Mouse (Mus musculus): ENCODE measurements at regions not wholly inside any gene's neighbourhood (a gene's known extent, or its start where the extent isn't known, plus 50 kb on each side); places are given as distances from the start of the nearest gene placed in this dataset.

DNA sequence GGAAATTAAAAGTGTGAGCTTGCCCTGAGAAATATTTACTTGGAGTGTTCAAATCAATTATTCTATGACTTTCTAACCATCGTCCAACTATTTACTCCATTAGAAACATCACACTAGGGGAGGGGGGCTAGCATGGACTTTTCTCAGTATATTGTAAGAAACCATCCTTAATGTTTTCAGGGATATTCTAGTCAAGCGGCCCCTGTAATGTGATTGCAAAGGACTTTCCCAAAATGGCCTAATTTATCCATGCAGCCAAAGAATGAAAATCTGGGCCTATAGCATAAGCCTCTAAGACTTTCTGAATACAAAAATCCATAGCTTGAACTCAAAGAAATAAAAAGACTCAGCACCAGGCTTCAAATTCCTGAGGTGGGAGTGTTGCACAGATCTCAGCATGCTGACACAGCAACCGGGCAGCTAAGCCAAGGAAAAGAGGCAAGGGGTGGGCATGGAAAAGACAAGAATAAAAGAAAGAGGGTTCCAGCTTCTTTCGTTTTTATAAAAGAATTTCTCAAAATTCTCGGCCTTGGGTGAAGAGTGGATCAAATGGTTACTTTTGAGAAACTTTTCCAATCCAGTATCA is 163.6 kb upstream of the Cited2 start:
- no peak for DNase-seq
- Histone ChIP-seq H3K4me3 (no peak overlapping the region), H3K27ac (peak overlapping the region; percentile 16; the same call in 1 of the 2 replicates)
- TF ChIP-seq CTCF (IDR thresholded peaks at IDR 0.05), result no peak
- intact Hi-C loops (cut with DNase I), result no loop called here

DNA sequence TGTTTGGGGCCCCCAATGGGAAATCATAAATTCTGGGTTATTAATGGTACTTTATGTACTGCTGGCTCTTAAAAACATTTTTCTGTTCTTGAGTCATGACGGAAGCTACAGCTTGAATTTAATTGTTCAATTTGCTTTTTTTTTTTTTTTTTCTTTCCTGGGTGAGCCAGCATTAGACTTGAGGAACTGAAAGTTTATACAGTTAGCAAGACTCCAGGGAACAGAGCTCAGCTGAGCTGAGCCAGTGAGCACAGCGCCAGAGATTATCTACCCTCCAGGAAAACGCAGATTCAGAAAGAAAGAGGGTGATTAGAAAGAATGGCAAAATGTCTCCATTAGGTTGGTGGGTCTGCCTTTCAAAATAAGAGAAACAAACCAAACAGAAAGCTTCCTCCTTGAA is 163.0 kb upstream of the Cited2 start:
- peak overlapping the region; percentile 43 for H3K27ac ChIP-seq
- intact Hi-C loops (cut with DNase I), result no loop called here

DNA sequence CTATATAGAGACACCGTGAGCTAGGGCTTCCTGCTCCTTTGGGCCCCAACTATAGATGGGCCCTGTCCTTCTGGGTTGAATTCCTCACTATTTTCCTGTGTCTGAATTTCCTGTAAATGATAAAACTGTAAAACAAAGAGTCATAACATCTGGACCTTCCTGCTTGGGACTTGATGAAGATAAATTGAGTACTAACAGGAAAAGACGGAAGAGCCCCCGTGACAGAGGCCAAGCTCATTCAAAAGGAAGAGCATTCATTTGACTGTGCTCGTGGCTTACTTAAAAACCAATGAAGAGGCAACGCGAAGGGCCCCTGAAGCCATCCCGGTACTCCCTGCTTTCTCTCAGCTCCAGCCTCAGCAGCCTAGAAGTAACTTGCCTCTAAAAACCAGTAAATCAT is 161.6 kb upstream of the Cited2 start:
- no peak overlapping the region for H3K4me3 ChIP-seq
- DNase-seq, result no peak
- no peak overlapping the region for H3K27ac ChIP-seq
- TF ChIP-seq CTCF (IDR thresholded peaks at IDR 0.05), result no peak
- intact Hi-C loops (cut with DNase I), result no loop called here

More for the DNA sequence above, 163.0 kb upstream of the Cited2 start:
- no peak overlapping the region for H3K4me3 ChIP-seq
- no peak for TF ChIP-seq CTCF (IDR thresholded peaks at IDR 0.05)
- no peak for DNase-seq

DNA sequence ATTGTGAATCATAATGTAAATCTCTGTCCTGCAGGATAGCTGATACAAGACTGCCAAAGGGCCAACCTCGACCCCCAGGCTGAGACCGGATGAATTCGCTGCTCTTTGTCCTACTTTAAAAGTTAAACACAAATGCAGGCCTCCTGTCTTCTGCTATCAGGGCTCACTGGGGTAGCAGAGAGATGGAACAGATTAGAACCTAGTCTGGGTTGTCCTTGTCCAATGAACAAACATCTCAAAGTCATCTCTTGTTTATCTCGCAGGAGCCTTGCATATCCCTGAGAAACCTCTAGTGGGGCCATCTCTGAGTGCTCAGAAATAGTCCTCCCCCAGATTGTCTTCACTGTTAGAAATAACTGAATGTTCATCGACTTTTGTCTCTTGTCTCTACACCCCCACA is 161.0 kb upstream of the Cited2 start:
- intact Hi-C loops (cut with DNase I), result no loop called here
- Histone ChIP-seq H3K4me3 (no peak overlapping the region), H3K27ac (no peak overlapping the region)
- no peak for TF ChIP-seq CTCF (IDR thresholded peaks at IDR 0.05)
- DNase-seq, result no peak

DNA sequence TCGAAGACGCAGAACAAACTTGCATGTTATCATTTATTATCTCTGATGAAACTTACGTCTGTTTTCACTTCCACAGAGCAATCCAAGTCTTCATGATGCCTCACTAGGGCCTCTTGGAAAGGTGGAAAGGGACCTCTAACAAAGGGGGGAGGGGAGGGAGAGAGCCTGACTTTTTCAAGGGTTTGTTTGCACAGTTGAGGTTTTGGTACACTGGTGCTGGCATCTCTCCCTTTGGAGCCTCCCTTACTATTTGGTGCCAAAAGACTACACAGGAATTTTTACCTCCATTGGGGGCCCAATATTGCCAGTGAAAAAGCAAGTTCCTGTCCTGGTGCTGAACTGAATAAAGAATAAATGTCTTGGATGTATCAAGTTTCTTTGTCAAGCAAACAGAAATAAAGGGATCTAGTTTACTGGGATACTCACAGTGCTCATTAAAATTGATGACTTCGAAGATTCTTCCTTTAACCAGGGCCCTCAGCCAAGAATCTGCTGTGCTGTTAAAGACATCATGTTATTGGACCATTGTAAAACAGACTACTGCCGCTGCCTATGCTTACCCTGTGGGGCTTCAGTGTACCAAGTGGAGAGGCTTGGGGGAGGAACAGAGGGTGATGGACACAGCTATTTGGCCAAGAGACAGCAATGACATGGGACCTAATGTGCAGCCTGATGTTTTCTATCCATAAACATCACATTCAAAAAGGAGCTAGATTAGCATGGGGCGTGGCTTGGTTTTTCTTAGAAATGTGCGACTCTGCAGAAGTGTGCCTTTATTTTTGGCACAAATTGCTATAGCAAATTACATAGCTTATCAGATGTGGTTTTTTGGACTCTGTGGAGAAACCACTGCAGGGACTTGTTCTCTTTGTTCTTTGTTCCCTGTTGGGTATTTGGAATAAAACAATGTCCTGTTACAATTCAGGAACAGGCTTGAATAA is 160.3 kb upstream of the Cited2 start:
- no peak for DNase-seq
- H3K4me3 ChIP-seq, result no peak overlapping the region
- intact Hi-C loops (cut with DNase I), result no loop called here
- no peak for TF ChIP-seq CTCF (IDR thresholded peaks at IDR 0.05)
- no peak overlapping the region for H3K27ac ChIP-seq

DNA sequence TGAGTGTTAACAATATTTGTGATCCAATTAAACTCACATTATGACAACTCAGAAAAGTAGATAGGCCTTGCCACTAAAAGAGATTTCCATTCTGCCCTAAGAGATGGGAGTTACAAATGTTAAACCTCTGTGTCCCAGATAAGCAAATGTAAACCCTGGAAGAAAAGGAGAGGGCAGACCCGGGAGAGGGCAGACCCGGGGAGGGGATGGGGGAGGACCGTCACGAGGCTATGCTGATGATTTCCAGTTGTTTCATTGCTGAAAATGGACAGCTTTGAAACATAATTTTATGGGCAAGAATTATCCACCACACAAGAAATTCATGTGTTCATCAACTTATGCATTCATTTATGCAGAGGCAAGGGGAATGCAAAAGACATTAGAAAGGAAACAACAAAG is 159.7 kb upstream of the Cited2 start:
- H3K27ac ChIP-seq, result no peak overlapping the region
- intact Hi-C loops (cut with DNase I), result no loop called here
- H3K4me3 ChIP-seq, result no peak overlapping the region
- DNase-seq, result no peak
- no peak for TF ChIP-seq CTCF (IDR thresholded peaks at IDR 0.05)

DNA sequence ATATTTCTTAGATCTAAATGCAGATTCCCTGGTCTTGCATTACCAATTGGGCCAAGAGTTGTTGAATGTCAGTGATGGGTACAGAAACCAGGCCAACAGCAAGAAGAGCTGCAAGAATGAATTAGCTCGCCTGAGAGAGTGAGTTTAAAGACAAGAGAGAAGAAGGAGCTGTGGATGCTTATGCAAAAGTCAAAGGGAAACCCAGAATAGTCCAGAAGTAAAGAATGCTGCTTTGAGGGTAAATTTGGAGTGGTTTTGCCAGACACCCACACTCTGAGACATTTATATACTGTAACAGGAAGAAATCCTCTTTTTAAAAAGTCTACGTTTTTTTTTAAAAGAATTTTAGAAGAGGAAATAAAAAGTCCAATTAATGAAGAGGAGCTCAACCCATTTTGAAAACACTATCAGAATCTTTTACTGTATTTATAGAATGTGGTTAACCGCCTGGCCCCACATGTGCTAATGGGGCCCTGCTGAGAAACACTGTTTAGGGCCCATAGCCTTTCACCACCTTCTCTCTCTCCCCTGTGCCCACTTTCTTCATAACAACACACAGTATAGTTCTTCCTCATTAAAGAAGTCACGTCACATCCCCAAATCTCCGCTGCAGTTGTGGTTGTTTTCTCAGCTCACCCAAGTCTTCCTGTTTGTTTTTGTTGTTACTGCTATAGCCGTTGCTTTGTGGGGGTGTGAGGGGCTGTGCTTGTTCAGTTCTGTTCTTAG is 158.0 kb upstream of the Cited2 start:
- no peak for TF ChIP-seq CTCF (IDR thresholded peaks at IDR 0.05)
- intact Hi-C loops (cut with DNase I), result no loop called here
- Histone ChIP-seq H3K27ac (no peak overlapping the region), H3K4me3 (no peak overlapping the region)
- no peak for DNase-seq

DNA sequence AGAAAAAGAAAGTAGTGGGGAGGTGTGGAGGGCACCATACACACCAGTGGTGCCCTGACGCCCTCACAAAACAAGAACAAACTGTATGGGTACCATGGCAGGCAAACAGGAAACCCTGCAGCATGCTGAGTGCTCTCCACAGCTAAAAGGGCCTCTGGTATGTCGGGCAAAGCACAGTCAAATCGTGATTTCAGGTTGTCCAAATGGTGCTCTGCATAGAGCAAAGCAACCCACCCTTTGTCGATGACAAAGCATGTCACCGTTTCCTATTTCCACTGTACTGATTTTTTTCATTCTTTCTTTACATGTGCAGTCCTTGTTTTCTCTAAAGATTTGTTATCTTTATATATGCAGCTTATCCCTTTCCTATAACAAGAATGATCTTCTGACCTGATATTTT is 156.0 kb upstream of the Cited2 start:
- no peak for DNase-seq
- TF ChIP-seq CTCF (IDR thresholded peaks at IDR 0.05), result no peak
- intact Hi-C loops (cut with DNase I), result no loop called here
- H3K27ac ChIP-seq, result no peak overlapping the region
- H3K4me3 ChIP-seq, result no peak overlapping the region

DNA sequence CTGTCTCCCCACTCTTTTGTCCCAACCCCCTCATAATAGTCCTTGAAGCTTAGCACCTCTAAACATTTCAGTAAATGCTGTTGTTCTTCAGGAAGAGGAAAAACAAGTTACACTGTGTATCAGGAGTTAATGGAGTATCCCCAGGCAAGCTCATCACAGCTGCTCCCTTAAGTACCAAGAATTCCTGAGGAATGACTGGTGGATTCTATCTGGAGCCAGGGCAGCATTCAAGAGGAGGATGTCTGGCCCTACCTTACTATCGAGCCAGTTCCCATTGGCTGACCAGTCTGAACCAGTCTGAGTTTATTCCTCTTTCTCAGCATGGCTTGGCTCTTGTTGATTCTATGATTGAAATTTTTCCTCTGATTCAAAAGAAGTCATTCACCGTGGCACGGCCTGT is 155.4 kb upstream of the Cited2 start:
- intact Hi-C loops (cut with DNase I), result no loop called here
- Histone ChIP-seq H3K4me3 (no peak overlapping the region), H3K27ac (no peak overlapping the region)
- peak; percentile 26 for DNase-seq
- TF ChIP-seq CTCF (IDR thresholded peaks at IDR 0.05), result no peak

DNA sequence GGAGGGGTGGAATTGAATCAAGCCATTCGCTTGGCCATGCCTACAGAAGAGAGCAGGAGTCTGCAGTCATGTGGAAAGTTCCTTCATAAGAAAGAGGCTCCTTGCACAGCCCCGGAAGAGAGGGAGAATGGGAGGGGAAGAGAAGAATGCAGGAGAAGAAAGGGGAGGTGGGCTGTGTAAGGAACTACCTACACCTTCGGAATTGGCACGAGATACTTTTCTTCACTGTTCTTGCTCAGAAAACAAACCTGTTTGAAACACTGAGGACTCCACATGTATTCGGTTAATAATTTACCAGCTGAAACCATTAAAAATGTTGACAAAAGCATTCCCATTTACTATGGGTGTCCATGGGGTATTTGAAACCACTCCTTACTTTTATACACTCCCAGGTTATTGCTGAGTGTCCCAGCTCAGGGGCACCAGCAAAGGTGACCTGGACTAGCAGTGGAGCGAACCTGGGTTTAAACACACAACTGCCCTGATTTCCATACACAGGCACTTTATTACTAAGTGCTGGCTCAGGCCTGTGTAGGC is 153.4 kb upstream of the Cited2 start:
- Histone ChIP-seq H3K27ac (no peak overlapping the region), H3K4me3 (no peak overlapping the region)
- no peak for TF ChIP-seq CTCF (IDR thresholded peaks at IDR 0.05)
- DNase-seq, result no peak
- intact Hi-C loops (cut with DNase I), result no loop called here

DNA sequence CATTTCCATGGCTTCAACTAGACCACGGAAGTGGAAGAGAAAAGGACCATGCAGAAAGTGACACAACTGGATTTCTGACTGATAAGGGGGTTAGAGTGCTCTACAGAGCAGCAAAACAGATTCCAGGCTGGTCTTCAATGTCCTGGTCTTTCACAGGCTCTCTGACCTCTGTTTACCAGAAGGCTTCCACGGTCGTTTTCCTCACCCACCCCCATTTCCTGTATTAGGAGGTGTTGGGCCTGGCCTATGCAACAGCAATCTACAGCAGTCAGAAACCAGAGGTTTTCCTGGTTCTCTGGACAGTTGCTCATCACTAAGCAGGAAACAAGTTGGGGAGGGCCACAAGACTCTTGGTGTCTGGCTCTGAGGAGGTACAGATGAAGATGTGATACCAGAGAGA is 148.1 kb upstream of the Cited2 start:
- no peak for DNase-seq
- no peak overlapping the region for H3K27ac ChIP-seq
- no peak overlapping the region for H3K4me3 ChIP-seq
- intact Hi-C loops (cut with DNase I), result no loop called here
- TF ChIP-seq CTCF (IDR thresholded peaks at IDR 0.05), result no peak

DNA sequence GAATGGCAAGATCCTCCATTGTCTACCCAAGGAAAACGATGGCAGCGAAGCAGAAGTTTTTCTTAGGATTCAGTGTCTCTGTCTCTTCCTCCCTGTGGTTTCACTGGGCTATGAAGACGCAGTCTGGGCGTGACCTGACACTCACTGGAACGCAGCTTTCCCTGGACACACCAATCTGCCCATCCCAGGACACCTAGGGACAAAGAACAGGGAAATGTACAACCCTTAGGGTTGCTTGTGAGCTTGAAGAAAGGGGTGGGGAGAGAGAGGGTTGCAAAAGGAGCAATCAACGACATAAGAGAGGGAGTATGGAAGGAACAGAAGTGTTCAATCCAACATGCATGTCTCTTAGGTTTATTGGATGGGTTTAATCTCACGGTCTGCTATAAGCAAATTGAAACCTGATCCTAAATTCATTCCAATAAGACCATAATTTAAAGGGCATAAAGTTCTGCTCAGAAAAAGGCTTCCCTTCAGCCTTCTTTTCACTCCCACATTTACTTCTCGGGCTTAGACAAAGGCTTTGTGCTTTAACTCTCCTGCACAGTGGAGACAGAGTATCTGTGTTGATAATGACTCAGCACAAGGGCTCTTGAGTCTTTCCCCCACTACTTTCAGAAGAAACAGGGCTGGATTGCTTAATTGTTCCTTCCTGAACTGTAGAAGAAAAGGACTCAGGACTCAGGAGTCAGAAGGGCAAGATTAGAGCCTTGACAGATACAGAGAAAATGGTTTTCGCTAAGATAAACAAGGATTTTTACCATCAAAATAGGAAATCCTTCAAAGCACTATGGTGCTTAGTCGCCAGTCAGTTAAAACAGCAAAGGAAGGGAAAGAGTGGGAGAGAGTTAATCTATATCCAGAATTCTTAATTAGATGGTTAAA is 147.3 kb upstream of the Cited2 start:
- no peak for DNase-seq
- no peak for TF ChIP-seq CTCF (IDR thresholded peaks at IDR 0.05)
- intact Hi-C loops (cut with DNase I), result no loop called here
- Histone ChIP-seq H3K27ac (no peak overlapping the region), H3K4me3 (no peak overlapping the region)

All from gastrocnemius, adult 2 months (tissue).